Mouse (Mus musculus) regulatory T cell (primary cell): ENCODE data around the gene Olfr552.
"Not testable (repeated sequence)": the region's sequence is repeated elsewhere in the genome, so short reads cannot be mapped to it uniquely, and the experiment has no call there.

Experiments used
- in situ Hi-C: fragments of 300-600 bp; cut with MboI, MseI; formaldehyde crosslinking; loops from one replicate; pipeline ENCODE4 v1.15.1; 2025; ENCODE audit warnings: high pct_unique_total_duplicates

Olfr552 gene

GRCm38 (mm10) chr7:102597378-102598031 lies at the start of gene Olfr552:
TSS of gene Olfr552 (plus strand) at chr7:102597770.
- in situ Hi-C loops, result no loop called here

GRCm38 (mm10) chr7:102549570-102549969 lies 48.0 kb upstream of the Olfr552 start, which contains the start of gene Olfr549:
TSS of gene Olfr549 (plus strand) at chr7:102549870.
- in situ Hi-C loops, result no loop called here

- in situ Hi-C loops, result no loop called here
Observed at GRCm38 (mm10) chr7:102553279-102553678, 44.3 kb upstream of the Olfr552 start.

- in situ Hi-C loops, result no loop called here
Observed at GRCm38 (mm10) chr7:102564999-102565997, 32.3 kb upstream of the Olfr552 start, which contains the start of gene Trim21. TSS of gene Trim21 (minus strand) at chr7:102565486.

GRCm38 (mm10) chr7:102566219-102566618 lies 31.4 kb upstream of the Olfr552 start:
- in situ Hi-C loops, result no loop called here

- in situ Hi-C loops, result no loop called here
Observed at GRCm38 (mm10) chr7:102571142-102571541, 26.4 kb upstream of the Olfr552 start, which contains the start of gene Olfr550. TSS of gene Olfr550 (plus strand) at chr7:102571442.

- in situ Hi-C loops, result no loop called here
Observed at GRCm38 (mm10) chr7:102573174-102573830, 24.3 kb upstream of the Olfr552 start.

- in situ Hi-C loops, result no loop called here
Observed at GRCm38 (mm10) chr7:102575998-102576397, 21.6 kb upstream of the Olfr552 start.

- in situ Hi-C loops, result no loop called here
Observed at GRCm38 (mm10) chr7:102591786-102592185, 5.8 kb upstream of the Olfr552 start, which contains the start of gene Olfr551. TSS of gene Olfr551 (minus strand) at chr7:102591886.

GRCm38 (mm10) chr7:102618118-102618517 lies 20.5 kb downstream of the Olfr552 start, which contains the start of gene Olfr553:
TSS of gene Olfr553 (minus strand) at chr7:102618218.
- in situ Hi-C loops, result no loop called here

GRCm38 (mm10) chr7:102619608-102620007 lies 22.0 kb downstream of the Olfr552 start:
- in situ Hi-C loops, result no loop called here

- in situ Hi-C loops, result not testable (repeated sequence)
Observed at GRCm38 (mm10) chr7:102620368-102620767, 22.8 kb downstream of the Olfr552 start.

- in situ Hi-C loops, result loop anchor here (5.0 kb wide), 1 partner anchor 129 kb away; no protein-coding TSS in a partner anchor
Observed at GRCm38 (mm10) chr7:102636665-102637064, 39.1 kb downstream of the Olfr552 start.

- in situ Hi-C loops, result loop anchor here (5.0 kb wide), 1 partner anchor 131 kb away; no protein-coding TSS in a partner anchor
Observed at GRCm38 (mm10) chr7:102638132-102638531, 40.6 kb downstream of the Olfr552 start, which contains the start of gene Olfr554. TSS of gene Olfr554 (plus strand) at chr7:102638432.

- in situ Hi-C loops, result not testable (repeated sequence)
Observed at GRCm38 (mm10) chr7:102644945-102645344, 47.4 kb downstream of the Olfr552 start.
